Mouse (Mus musculus) left cerebral cortex, postnatal 4 days (tissue): ENCODE measurements at regions not wholly inside any gene's neighbourhood (a gene's known extent, or its start where the extent isn't known, plus 50 kb on each side); places are given as distances from the start of the nearest gene placed in this dataset.

Source experiments
- DNase-seq: peaks from one replicate; pipeline ENCODE4 v3.0.0-alpha.2; 2022
- intact Hi-C: fragments of 180-260 bp; cut with DNase I; formaldehyde crosslinking; loops from one replicate; pipeline ENCODE4 v1.15.1; 2025

DNA sequence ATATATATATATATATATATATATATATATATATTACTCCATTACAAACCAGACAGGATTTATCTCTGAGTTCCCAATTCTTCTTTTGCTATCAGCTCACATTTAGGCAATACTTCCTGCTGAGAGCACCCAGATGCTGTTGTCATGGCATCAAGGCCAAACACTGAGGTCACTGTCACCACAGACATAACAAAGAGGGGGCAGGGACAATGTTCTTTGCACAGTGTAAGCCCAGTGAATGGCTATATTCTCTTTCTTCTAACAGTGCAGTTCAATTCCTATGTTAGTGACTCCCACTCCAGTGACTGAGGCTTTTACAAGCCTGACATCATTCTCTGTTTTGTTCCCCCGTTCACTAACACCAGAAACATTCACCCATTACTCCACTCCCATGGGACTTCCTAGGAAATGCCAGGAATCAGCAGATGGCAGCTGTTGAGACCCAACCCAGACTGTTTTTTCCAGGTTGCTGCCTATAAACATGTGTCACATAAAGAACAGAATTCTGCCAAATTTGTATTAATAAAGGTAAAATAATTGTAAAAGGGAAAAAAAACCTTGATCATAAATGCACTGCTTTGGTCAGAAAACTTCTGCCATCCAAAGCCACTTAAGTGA is 289.5 kb downstream of the Slc22a22 start:
- intact Hi-C loops, result no loop called here
- DNase-seq, result no peak

DNA sequence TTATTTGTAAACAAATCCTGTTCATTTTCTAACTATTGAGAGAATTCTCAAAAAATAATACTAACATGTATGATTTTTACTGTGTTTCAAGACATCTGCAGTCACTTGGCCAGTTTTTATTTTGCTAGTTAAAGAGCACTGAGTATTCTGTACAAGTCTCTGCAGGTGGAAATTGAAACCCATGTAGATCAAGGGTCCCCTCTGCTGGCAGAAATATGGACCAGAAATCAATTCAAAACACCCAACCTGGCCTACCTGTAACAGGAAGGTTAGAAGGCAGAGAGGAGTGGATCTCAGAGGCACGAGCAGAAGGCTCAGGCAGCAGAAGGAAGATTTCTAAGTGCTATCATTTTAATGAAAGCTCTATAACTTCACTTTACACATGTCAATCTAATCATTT is 298.3 kb downstream of the Slc22a22 start:
- peak; percentile 8 for DNase-seq
- intact Hi-C loops, result no loop called here

DNA sequence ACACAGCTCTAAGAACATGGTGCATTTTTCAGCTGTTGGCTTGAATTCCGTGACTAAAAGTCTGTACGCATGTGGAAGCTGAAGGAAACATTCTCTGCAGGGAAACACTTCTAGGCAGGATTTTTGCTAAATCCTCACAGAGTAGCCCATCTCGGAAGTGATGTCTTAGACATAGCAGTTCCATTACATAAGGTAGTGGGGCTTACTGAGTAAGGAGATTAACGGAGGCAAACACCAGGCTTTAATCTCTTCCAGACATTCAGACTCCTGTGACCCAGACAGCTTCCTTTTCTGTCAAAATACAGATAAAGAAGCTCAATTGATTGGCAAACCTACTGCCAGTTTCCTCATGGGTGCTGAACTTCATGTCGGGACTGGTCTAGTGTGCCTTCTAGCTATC is 304.7 kb downstream of the Slc22a22 start:
- no peak for DNase-seq
- intact Hi-C loops, result no loop called here

DNA sequence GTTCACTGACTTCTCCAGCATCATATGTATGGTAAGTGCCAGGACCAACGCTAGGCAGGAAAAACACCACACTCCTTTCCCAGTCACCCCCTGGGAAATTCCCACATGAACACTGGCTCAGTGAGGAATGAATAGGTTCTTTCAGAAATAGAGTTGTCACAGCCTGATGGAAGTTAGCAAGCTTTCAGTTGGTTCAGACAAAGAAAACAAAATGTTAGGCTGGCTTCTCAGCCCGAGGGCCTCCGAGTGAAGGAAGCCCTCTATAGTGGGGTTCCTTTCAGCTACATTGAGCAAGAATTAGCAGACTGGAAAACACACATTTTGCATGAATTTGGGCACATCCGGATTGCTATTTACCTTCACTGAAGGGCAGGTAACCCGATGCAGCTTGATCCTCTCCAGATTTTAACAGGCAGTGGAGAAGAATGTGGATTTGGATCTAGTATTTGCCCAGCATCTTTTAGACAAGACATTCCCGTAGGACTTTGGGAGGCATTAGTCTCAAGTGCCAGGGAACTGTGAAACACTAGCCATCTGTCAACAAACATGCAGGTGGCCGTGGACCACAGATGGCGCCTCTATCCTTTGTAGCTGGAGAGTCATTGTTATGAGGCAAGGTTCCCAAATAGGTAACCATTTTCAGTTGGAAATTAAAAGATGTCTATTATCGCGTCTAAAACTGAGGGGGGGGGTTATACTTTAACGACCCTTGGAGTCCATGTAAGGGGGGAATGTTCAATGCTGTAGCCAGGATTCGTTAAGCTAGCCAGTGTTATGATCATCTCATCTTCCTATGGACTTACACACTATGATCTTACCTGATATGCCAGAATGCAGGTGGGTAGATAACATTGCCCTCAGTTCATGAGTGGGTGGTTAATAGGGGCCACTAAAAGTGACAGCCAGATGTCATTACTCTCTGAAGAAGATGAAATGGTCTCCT is 314.8 kb downstream of the Slc22a22 start:
- DNase-seq, result peak; percentile 65
- intact Hi-C loops, result no loop called here

DNA sequence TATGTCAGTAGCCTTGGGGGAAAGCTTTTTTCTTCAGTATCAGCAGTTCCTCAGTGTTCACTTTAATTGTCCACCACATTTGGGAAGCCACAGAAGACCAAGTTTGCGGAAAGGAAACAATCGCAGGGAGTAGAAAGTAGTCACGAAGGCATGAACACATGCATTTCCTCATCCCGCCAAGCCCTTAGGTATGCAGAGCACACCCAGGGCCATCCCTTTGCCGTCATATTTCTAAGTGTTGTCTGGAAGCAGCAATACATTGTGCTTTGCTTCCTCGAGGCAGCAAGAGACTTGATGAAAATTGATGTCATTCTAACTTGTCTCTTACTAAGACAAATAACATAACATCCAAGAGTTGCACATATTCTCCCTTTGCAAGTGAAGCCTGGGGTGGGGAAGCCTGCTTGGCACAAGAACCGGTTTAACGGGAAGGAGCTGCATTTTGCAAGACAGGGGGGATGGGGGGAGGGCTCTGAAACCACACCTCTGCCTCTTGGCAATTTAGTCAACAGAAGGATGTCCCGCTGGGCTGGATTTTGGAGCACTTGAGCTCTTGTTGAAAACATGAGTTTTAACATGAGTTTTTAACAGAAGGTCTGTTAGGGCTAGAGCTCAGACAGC is 337.2 kb downstream of the Slc22a22 start:
- peak; percentile 10 for DNase-seq
- intact Hi-C loops, result no loop called here

DNA sequence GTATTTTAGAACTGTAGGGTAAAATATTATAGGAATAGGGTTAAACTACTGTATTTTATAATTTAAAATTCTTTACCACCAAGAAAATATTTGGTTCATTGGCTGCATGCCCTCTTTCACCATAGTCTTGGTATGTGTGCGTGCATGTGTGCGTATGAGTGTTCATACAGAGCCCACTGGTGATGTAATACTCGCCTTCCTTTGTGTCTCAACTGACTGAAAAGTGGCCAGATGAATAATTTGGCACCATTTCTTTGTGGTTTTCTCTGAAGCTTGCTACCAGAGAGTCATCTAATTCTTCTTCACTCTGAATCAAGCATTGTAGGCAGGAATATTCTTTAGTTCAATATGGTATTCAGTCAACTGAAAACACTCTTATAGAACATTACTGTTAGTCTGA is 372.7 kb downstream of the Slc22a22 start:
- intact Hi-C loops, result no loop called here
- DNase-seq, result no peak

DNA sequence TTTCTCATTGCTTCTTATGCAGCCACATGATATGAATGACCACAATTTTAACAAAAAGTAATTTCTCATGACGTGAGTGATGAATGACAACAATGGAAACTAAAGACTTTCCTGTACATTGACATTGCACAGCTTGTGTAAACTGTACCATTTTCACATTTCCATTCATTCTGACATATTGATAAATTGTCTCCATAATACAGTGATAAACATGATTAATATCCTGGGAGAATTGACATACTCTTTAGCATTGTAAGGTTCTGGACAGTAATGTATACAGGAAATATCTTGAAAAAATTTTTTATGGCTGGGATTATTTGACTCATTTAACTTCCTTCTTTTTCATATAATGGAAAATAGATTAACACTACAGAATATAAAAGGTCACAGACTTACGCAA is 380.1 kb downstream of the Slc22a22 start:
- DNase-seq, result no peak
- intact Hi-C loops, result no loop called here

DNA sequence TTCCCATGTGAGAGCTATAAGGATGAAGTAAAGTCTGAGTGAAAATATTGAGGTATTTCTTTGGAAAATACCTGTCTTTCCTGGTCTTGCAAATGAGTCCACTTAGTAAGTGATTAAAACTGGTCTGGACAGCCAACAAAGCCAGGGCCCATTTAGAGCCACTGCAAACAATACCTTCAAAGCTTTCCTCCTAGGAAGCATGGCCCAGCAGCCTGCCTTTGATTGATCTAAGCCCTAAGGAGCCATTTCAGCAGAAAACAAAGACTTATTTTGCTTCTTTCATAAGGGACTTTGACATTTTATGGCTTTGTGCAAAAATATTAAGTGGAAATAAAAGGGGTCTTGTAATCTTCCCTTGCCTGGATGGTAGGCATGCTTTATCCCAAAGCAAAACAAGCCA is 397.6 kb downstream of the Slc22a22 start:
- intact Hi-C loops, result no loop called here
- no peak for DNase-seq

DNA sequence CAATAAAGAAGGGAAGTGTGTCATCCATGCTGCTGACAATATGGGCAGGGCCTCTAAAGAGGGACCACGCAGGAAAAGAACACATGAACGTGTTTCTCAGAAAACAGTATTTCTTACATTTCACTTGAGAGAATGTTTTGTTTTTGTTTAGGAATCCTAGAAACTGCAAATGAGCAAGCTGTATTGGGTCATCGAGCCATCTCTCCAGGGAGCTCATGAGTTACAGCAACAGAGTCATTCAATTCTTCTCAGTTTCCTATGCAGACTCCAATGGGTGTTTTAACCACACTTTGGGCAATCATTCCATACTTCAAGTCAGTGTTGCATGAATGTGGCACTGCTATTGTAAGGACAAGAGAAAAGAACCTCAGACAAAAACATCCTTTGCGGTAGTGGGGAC is 403.6 kb downstream of the Slc22a22 start:
- DNase-seq, result no peak
- intact Hi-C loops, result no loop called here

DNA sequence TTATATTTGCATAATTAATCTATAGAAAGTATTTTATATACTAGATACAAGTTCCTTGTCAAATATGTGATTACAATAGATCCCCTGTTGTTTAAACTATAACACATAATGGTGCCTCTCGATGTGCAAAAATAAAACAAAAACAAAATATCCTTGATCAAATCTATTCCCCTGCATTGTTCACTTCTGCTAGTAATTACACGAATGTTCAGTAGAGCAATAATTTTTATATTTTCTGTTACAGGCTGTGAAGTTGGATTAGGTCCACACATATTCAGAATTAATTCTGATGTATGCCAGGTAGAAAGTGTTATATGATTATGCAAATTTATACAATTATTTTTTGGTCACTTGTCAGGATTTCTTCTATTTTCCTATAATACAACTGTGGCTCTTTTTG is 415.9 kb downstream of the Slc22a22 start:
- intact Hi-C loops, result no loop called here

DNA sequence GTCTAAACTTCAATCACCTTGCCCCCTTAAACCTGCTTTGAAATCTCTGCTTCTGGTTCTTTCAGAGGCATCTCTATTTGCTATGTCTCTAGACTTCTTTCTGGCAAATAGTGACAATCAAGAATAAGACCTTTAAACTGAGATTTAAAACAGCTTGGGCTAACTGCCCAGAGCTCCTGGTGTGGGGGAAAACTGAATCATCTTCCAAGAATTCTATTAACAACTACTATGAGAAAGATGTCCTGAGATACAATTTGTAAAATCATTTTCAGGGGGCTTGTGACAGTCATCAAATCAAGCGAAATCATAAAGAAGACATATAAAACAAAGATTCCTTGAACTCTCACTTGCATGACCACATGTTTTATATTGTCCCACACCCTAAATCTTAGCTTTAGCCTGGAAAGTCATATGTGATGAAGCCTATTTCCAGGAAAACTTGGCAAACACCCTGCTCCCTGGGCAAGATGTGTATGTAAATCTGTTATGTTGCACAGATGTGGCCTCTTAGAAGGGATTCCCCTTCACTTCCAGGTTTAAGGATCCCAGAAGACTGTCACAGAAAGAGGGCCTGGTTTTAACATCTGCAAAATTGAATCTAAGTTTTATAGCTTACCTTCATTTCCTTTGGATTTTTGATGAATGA is 417.8 kb downstream of the Slc22a22 start:
- no peak for DNase-seq
- intact Hi-C loops, result no loop called here

More for the DNA sequence above, 415.9 kb downstream of the Slc22a22 start:
- DNase-seq, result no peak

DNA sequence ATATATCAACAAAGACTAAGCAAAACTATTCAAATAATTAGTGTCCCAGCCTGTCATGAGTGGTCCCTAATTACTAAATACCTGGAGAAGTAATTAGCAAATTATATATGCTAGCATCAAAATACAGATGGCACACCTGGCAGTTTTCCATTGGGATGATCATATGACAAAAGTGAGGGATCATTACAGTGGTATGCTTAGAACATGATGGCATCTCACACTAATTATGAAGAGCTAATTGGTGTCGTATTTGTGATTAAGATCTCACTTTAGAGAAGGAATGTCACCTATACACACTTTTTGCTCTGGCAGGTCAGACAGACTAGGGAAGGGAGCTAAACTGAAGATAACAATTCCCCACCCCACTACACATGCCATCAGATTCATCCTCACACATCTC is 425.1 kb downstream of the Slc22a22 start:
- intact Hi-C loops, result no loop called here
- no peak for DNase-seq

DNA sequence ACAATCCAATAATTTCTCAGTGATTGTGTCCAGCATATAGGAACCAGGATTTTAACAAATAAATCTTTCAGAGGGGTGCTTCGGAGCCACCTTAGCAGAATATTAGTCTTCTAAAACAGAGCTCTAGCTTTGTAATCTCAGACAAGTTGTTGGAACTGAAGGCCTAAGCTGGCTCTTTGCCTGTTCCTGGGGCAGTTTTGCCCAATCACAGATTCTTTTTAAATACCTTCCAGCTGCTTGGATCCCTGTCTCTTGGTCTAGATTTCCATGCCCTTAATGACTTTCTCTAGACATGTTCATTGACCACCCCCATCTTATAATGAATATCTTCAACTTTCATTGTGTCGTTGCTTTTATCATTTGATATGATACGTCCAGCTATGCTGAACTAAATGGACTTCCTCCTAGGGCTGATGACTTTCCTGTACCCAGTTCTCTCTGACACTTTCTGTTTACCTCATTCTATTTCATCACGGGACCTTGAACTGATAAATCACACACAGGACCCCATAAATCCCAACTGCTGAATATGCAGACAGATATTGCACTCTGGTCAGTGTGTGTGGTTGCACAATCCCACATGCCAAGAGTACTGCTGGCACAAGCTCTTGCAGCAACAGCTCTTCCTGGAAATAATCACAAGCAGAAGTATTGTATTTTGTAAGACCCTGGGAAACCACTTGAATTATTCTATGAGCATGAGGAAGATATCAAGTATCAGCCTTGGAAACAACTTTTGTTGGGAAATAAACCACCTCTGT is 440.4 kb downstream of the Slc22a22 start:
- DNase-seq, result no peak
- intact Hi-C loops, result no loop called here

DNA sequence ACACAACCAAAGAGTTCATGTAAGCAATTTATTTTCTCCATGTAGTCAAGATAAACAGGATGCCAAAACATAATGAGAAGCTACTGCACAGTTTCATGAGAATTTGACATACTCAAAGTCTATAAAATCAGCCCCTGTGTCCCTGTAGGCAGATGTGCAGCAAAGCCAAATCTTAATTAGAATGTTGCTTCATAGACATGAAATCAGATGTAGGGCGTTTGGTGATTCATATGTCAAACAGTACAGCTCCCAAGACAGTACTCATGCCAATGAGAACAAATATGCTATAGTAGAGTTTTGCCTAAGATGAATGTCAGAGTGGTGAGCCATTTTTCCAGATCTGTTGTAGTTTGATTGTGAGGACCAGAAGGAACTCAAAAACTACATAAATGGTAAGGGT is 444.4 kb downstream of the Slc22a22 start:
- DNase-seq, result no peak
- intact Hi-C loops, result no loop called here
